20 mouse cellular contexts compared by ENCODE assay signal in genomic region chr17:65629943-65630342, GRCm38 (mm10). TPM values are rescaled to one million over a fixed set of nuclear protein-coding genes. Genes with fewer than 3 reads are reported as not detected.
"Had no signal": no experiment of that assay in that cellular context is flagged by ENCODE, and none has a peak within 500 bp of the region (broad histone marks: within the 10 kb centered on the region; RNA-seq: fewer than 3 reads in every experiment).

No protein-coding gene starts in this region.

- H3K27me3 ChIP-seq: kidney, embryonic 15.5 days; limb, embryonic 12.5 days; neural tube, embryonic 13.5 days had no signal

- H3K4me2 ChIP-seq: kidney, embryonic 15.5 days; limb, embryonic 12.5 days; neural tube, embryonic 13.5 days had no signal

- H3K9ac ChIP-seq: kidney, embryonic 15.5 days; limb, embryonic 12.5 days; liver, embryonic 14.5 days; neural tube, embryonic 13.5 days had no signal

- H3K9me3 ChIP-seq: kidney, embryonic 15.5 days; limb, embryonic 12.5 days; neural tube, embryonic 13.5 days had no signal

- ATAC-seq: lung, postnatal 0 days had no signal

- H3K27ac ChIP-seq: kidney, embryonic 15.5 days; limb, embryonic 12.5 days; liver, embryonic 14.5 days; macrophage; neural tube, embryonic 13.5 days had no signal

- H3K4me3 ChIP-seq: kidney, embryonic 15.5 days; limb, embryonic 12.5 days; neural tube, embryonic 13.5 days had no signal

- DNase-seq: kidney, postnatal 14 days; layer of hippocampus, adult 9-11 months; layer of hippocampus, postnatal 36 days; liver; lung, adult 2 months; midbrain, embryonic 14.5 days; retina, postnatal 1 day; right cerebral cortex, postnatal 4 days; spleen, adult 18-20 months; thymus, adult 18-20 months; thymus, postnatal 14 days had no signal

- H3K36me3 ChIP-seq: kidney, embryonic 15.5 days; limb, embryonic 12.5 days; neural tube, embryonic 13.5 days had no signal

- H3K4me1 ChIP-seq: kidney, embryonic 15.5 days; limb, embryonic 12.5 days had no signal

RNA-seq across cellular contexts. Expression of gene Txndc2, which starts 12.0 kb away (rescaled TPM):
- total RNA-seq: layer of hippocampus, postnatal 36 days had no signal
- polyA plus RNA-seq: intestine, postnatal 0 days; kidney, embryonic 15.5 days; large intestine, adult 2 months; liver, embryonic 14.5 days; neural tube, embryonic 13.5 days; stomach, embryonic 14.5 days had no signal
